ENCODE assay signal across 7 mouse cellular contexts in genomic region chr6:28981966-28982701, GRCm38 (mm10).
DNase-seq lines count a peak whose midpoint lies in the region; ATAC-seq and TF ChIP-seq lines count a peak whose summit lies in the region.

No protein-coding gene starts in this region.

- H3K4me3 ChIP-seq in CH12.LX (replicated peaks in 1 of 3; ENCODE audit: low read depth in 2 of 3, low read length in 2 of 3, poor library complexity in 1 of 3), result no peak overlapping the region
- peak overlapping the region; percentile 61; the same call in 1 of the 2 replicates for H3K4me3 ChIP-seq in heart, embryonic 13.5 days
- H3K4me3 ChIP-seq in midbrain, embryonic 11.5 days (ENCODE audit: low read depth, low read length), result peak overlapping the region; percentile 55; the same call in 1 of the 2 replicates

- 11% methylated on average over 18 of the region's 18 CpGs for WGBS in heart, embryonic 13.5 days
- 14% methylated on average over 18 of the region's 18 CpGs for WGBS in midbrain, embryonic 11.5 days

- DNase-seq in CH12.LX (ENCODE audit: extremely low read depth), result peak; percentile 27
- peak; percentile 73 for DNase-seq in ZHBTc4 (ENCODE audit: low read depth, low spot score)
- peak; percentile 82 for DNase-seq in embryo, embryonic 11 days
- peak; percentile 76 for DNase-seq in kidney, postnatal 14 days
- DNase-seq in midbrain, embryonic 11.5 days (ENCODE audit: low spot score, missing footprints), result peak; percentile 94
- DNase-seq in thymus, postnatal 25 days, result peak; percentile 52

- no peak for TF ChIP-seq POLR2A in CH12.LX (IDR thresholded peaks at IDR 0.05; ENCODE audit: low read depth, low read length)

- peaks cover 4 to 9% of the 10 kb centered on the region in 2 experiments for H3K4me1 ChIP-seq in CH12.LX (ENCODE audit: control insufficient read depth in 1 of 2, insufficient read depth in 2 of 2)
- H3K4me1 ChIP-seq in heart, embryonic 13.5 days, result peaks cover 14% of the 10 kb centered on the region
- H3K4me1 ChIP-seq in midbrain, embryonic 11.5 days (ENCODE audit: control insufficient read depth, insufficient read depth, low read length), result peaks cover 4% of the 10 kb centered on the region

- ATAC-seq in heart, embryonic 13.5 days (ENCODE audit: extremely low read depth, insufficient number of reproducible peaks, low FRiP score, low TSS enrichment), result no peak
- no peak for ATAC-seq in midbrain, embryonic 11.5 days (ENCODE audit: low FRiP score)

- no peak overlapping the region for H3K9ac ChIP-seq in CH12.LX (ENCODE audit: insufficient read depth, low read depth)
- H3K9ac ChIP-seq in heart, embryonic 13.5 days, result no peak overlapping the region
- H3K9ac ChIP-seq in midbrain, embryonic 11.5 days (ENCODE audit: low read length), result no peak overlapping the region

- H3K27me3 ChIP-seq in CH12.LX (replicated peaks), result peaks cover 10% of the 10 kb centered on the region
- peaks cover 74% of the 10 kb centered on the region for H3K27me3 ChIP-seq in heart, embryonic 13.5 days (replicated peaks)
- peaks cover 25% of the 10 kb centered on the region for H3K27me3 ChIP-seq in midbrain, embryonic 11.5 days (ENCODE audit: control insufficient read depth, insufficient read depth, low read length)

- H3K27ac ChIP-seq in CH12.LX (ENCODE audit: insufficient read depth, low read depth), result no peak overlapping the region
- H3K27ac ChIP-seq in heart, embryonic 13.5 days (replicated peaks), result no peak overlapping the region
- H3K27ac ChIP-seq in midbrain, embryonic 11.5 days (ENCODE audit: low read depth, low read length), result no peak overlapping the region

- H3K79me2 ChIP-seq in CH12.LX (replicated peaks; ENCODE audit: control insufficient read depth, extremely low read depth, insufficient read depth, poor library complexity, severe bottlenecking), result no peaks in the 10 kb centered on the region

- no peak for TF ChIP-seq RAD21 in CH12.LX (IDR thresholded peaks at IDR 0.05; ENCODE audit: low read depth, low read length)

- in situ Hi-C loops in CH12.LX (cut with MboI; ENCODE audit: low pct_ligation_motif_present, low pct_unique_long_range_greater_than_20kb, low sequenced_read_pairs), result no loop called here

- TF ChIP-seq EP300 in CH12.LX (IDR thresholded peaks at IDR 0.05; ENCODE audit: low read length), result no peak

- TF ChIP-seq CTCF in CH12.LX (conservative IDR thresholded peaks at IDR 0.05 in 1 of 2, IDR thresholded peaks at IDR 0.05 in 1 of 2; ENCODE audit: low read depth in 2 of 2, low read length in 2 of 2), result no peak

- peaks cover 2% of the 10 kb centered on the region for H3K9me3 ChIP-seq in CH12.LX (replicated peaks; ENCODE audit: low read length)
- no peaks in the 10 kb centered on the region for H3K9me3 ChIP-seq in heart, embryonic 13.5 days
- no peaks in the 10 kb centered on the region for H3K9me3 ChIP-seq in midbrain, embryonic 11.5 days (ENCODE audit: control insufficient read depth, low read length)

- no peaks in the 10 kb centered on the region for H3K36me3 ChIP-seq in CH12.LX (replicated peaks in 1 of 2; ENCODE audit: control insufficient read depth in 1 of 2, insufficient read depth in 1 of 2, low read length in 1 of 2)
- no peaks in the 10 kb centered on the region for H3K36me3 ChIP-seq in heart, embryonic 13.5 days
- H3K36me3 ChIP-seq in midbrain, embryonic 11.5 days (ENCODE audit: control insufficient read depth, insufficient read depth, low read length), result no peaks in the 10 kb centered on the region

- dilution Hi-C loops in CH12.LX (cut with MboI; ENCODE audit: extremely low pct_ligation_motif_present, extremely low pct_unique_long_range_greater_than_20kb, low sequenced_read_pairs), result no loop called here

- no peak overlapping the region for H3K4me2 ChIP-seq in CH12.LX (ENCODE audit: insufficient read depth, low read depth, poor library complexity, severe bottlenecking)
- H3K4me2 ChIP-seq in heart, embryonic 13.5 days, result peak overlapping the region; percentile 96
- peak overlapping the region; percentile 92; the same call in 1 of the 2 replicates for H3K4me2 ChIP-seq in midbrain, embryonic 11.5 days

TF ChIP-seq in CH12.LX, 34 proteins besides CTCF, POLR2A, EP300 and RAD21:
- TF ChIP-seq TBP (conservative IDR thresholded peaks at IDR 0.05; ENCODE audit: low read depth, low read length) (no peak), IRF4 (IDR thresholded peaks at IDR 0.05; ENCODE audit: low read depth, low read length) (no peak), JUN (IDR thresholded peaks at IDR 0.05; ENCODE audit: insufficient read depth, low read depth, low read length) (no peak)

Comparison
In these comparisons a context has a peak if more than half of its experiments do, and no peak if none do; other contexts are left out.
1. DNase-seq: peak in every context shown above with its lines; median percentile 94 in midbrain, embryonic 11.5 days; 82 in embryo, embryonic 11 days; 76 in kidney, postnatal 14 days; 73 in ZHBTc4; 52 in thymus, postnatal 25 days; 27 in CH12.LX.
2. H3K4me3 ChIP-seq: peak in heart, embryonic 13.5 days (single experiment) and midbrain, embryonic 11.5 days (single experiment); none in CH12.LX (0 of 3).